Mouse (Mus musculus) layer of hippocampus, adult 18-20 months (tissue): ENCODE data around the gene Ppp1r14a. TPM values are rescaled to one million over a fixed set of nuclear protein-coding genes. Genes with fewer than 3 reads are reported as not detected.
A peak's percentile ranks its signal among the peaks of the same experiment; 100 is the strongest.

Source experiments
- DNase-seq, 2 experiments: peaks; one replicate each; pipeline ENCODE4 v3.0.0; 2022; ENCODE audit warnings: low spot score in 2 of 2
- total RNA-seq, 2 experiments: library from RNA; stranded (reverse); gene quantifications; 2 replicates each; pipeline ENCODE4 v1.2.3; 2021

Ppp1r14a gene
- total RNA-seq, 2 experiments from 2014 or later: 28.1 to 31.3 TPM

DNA sequence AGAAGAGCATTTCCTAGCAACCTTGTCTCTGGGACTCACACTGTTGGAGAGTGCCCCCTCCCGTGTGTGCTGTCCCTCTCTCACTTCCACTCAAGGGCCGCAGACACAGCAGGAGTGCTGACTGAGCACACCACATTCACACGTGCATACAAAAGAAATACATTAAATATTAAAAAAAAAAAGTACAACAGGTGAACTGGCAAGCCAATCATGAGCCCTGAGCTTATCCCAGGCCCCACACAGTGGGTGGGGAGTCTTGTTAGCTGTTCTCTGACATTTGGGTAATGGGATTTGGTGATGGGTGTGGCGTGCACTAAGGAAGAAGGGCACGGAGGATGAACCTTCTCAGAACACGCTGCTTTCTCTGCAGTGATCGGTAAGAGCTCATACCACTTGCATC, 13.5 kb downstream of the Ppp1r14a start:
- DNase-seq: no peak

DNA sequence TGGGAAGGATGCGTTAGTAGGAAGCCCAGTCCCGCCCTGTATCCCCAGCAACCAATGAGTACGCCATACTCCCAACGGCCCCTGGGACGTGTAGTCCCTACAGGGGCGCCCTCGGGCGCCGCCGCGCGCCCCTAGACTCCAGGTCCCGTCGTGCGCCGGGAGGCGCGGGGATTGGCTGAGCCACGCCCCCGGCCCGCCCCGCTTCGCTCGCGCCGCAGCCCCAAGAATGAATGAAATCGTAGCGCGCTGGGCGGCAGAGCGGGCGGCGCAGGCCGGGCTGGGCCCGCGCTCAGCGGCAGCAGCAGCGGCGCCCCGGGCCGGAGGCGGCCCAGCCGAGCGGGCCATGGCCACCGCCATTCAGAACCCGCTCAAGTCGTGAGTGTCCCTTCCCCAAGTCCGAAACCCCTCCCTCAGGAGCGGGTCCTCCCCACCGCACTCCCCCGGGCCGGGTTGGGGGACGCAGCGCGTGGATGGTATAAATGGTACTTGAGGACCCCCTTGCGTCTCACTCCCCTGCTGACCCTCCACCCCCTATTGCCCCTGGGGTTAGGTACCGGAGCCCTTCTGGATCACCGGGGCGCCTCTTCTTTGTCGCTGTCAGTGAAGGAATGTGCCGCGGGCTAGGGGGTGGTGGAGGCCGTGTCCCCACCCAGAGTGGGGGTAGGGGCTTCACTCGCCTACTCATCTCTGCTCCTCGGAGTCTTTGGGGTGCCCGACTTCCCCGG, 14.8 kb downstream of the Ppp1r14a start, which contains the start of gene Dpf1:
TSS of gene Dpf1 (plus strand) at position 214 of the 725 bp plus-strand sequence.
- DNase-seq: peak; percentile 89 to 94

DNA sequence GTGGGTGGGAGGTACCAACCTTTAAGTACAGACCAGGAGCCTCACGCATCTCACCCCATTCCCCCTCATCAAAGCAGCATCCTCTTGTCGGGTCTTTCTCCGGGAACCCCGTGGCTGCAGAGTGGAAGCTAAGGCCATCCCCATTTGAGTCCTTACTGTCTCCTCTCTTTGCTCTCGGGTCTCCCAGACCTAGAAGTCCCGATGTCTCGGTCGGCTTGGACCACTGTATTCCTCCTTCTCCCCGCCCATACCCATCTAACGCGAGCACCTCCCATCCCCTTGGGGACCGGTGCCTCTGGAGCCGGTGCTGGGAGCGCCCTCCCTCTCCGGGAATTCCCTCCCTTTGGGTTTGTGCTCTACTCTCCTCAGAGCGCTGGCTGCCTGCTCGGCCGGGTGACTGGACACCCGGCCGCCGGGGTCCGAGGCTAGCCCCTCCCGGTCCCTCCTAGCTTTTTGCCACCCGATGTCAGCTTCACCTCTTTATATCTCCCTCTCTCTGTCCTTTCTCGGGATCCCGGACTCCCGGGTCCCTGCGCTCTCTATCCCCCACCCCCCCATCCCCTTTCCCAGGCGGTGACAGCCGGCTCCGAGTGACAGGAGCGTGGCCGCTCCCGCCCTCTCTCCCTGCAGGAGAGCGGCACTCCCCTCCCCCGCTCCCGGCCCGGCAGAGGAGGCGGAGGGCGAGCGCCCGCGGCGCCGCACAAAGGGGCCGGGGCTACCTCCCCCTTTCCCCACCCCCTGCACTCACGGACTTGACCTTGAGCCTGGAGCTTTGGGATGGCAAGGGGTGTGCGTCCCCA, 15.6 kb downstream of the Ppp1r14a start:
- DNase-seq: peak in 1 of 2 experiments; percentile 38

DNA sequence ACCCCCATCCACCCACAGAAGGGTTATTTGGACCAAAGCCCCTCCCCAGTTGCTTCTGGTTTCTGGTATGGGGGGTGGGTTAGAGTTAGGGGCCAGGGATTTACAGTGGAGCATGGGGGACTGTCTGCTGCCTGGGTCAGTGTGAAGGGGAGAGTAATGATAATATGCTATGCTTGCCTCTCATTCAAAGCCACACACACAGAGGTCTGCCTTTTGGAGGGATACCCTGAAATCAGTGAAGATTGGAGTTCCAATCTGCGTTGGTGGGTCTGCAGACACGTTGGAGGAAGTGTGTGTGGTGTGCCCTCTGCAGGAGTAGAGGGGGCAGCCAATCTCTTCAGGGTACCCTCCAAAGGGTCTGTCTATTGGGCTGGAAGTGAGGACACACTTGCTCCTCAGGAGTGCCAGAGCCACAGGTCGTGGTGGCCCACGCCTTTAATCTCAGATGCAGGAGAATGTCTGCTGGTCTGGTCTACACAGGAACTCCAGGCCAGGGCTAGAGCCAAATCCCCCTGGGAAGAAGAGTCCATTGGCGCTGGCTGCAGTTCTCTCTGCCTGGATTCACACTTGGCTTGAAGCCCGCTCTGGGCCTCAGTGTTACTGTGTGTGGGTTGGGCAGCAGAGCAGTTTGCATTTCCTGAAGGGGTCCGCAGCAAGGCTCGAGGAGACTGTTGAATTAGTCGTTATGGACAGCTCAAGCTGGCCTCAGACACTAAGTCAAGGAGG, 16.3 kb downstream of the Ppp1r14a start:
- no peak for DNase-seq

DNA sequence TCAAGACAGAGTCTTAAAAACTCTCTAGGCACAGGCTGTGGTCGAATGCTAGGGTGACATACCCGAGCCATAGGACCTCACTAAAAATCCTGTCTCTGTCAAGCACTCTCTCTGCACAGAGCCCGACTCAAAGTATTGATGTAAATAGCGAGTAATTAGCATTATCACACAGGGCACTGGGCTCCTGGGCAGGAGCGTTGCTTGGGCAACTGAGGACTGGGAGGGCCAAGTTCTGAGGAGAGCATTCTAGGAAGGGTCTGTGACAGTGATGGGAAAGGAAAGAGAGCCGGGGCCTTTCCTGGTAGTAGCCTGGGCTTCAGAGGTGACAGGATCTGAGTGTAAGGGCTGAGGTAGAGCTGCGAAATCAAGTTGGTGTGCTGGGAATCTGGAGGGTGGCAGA, 17.0 kb downstream of the Ppp1r14a start:
- no peak for DNase-seq

DNA sequence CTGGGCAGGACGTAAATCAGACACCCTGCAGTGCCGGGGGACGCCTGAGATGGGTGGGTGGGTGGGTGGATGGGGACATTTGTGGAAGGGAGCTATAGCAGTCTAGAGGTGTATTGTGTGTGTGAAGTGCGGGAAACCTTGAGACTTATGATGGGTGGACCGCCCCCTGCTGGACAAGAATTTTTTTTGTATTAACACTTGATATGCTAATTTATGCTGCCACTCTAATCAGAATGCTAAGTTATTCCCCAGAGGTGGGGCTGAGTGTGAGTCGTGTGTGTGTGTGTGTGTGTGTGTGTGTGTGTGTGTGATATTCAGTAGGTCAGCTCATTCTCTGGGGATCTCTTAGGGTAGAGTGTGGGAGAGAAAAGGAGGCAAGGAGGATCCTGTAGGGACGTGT, 17.5 kb downstream of the Ppp1r14a start:
- DNase-seq: peak in 1 of 2 experiments; percentile 77

DNA sequence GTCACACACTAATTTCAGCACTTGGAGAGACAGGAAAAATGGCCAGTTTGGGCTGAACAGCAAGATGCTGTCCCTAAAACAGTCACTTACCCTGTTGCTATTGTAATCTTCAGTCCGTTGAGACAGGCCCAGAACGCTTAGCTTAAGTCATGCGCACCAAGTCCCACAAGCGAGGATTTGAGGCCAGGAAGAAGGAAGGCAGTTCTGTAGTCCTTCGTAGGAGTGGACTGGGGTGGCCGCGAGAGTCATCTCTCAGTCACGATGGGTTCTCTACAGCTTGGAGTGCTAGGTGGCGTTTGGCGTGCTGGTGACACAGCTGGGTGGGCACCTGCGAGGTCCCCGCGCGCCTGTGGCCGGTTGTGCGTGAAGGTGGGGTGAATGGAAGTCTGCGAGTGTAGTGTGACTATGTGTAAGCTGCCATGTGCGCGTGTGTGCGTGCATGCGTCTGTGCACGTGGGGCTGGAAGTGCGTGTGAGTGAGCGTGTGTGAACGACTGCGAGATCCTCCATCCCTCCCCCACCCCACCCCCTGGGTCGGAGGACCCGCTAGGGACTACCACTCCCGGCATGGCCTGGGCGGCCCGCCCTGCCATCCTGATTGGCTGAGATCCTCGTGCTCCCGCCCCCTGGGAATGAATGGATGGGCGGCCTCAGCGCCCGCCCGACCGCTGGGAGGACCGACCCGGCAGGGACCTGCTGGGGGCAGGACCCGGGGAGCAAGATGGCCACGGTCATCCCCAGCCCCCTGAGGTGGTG, 18.4 kb downstream of the Ppp1r14a start:
- DNase-seq: peak; percentile 93 to 96

DNA sequence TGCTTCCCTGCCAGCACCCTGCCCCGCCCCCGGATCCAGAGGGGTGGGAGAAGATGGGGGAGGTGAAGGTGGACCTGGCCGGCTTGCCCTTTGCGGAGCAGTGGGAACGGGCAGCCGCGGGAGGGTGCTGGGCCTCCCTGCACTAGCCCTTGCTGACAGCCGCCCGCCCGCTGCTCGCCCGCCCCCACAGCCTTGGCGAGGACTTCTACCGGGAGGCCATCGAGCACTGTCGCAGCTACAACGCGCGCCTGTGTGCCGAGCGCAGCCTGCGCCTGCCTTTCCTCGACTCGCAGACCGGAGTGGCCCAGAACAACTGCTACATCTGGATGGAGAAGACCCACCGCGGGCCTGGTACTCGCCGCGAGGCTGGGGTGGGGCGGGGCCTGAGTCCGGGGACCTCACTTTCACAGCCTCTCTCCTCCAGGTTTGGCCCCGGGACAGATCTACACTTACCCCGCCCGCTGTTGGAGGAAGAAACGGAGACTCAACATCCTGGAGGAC, 20.2 kb downstream of the Ppp1r14a start:
- peak; percentile 55 to 69 for DNase-seq

DNA sequence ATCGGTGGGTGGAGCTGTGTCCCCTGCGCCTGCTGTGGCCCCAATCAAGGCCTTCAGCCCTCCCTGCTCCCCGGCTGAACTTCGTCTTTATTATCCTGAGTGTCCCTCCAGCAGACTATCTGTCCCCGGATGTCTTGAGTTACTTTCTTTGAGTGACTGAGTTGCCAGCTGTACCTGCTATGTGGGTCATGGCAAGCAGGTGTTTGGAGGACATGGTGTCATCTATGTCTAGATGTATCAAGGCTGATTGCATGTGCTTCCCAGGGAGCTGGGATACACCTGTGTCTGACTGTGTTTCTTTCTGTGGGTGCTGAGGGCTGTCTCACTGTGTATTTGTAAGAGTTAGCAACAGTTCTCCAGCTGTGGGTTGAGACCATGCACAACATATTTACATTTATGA, 20.6 kb downstream of the Ppp1r14a start:
- no peak for DNase-seq

DNA sequence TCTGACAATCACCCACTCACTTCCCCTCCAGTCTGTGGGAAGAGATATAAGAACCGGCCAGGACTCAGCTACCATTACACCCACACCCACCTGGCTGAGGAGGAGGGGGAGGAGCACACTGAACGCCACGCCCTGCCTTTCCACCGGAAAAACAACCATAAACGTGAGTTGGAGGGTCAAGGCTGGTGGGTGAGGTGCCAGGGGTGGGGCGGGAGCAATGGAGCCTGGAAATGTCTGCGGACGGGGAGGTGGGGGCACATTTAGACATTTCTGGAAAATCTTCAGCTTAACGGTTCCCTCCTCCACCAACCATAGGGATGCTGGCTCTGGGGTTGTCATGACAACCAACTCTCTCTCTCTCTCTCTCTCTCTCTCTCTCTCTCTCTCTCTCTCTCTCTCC, 23.9 kb downstream of the Ppp1r14a start:
- DNase-seq: peak; percentile 66 to 78

DNA sequence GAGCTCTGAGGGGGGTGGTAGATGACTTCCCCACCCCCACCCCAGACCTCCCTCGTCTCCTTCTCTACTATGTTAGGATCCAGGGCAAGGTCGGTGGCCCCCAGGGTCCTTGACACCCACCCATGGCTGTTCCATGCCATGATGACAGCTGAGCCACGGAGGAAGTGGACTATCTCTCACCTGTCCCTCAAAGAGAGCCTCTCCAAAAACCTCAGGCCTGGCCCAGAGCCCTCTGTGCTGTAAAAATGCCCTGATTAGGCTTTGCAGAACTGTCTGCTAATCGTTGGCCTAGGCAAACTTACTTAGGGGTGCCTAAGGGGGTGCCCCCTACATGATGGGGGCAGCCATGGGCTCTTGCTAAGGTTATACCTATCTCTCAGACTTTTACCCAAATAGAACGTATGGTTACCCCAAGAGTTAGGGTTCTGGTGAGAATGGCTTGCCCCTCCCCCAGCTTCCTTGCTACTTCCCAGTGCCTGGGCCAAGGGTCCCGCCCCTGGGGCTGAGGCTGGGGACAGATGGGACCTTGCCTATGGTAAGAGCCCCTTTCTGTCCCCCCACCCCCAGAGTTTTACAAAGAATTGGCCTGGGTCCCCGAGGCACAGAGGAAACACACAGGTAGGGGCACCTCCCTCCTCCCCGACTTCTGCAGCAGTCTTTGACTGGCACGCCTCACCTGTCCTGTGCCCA, 24.6 kb downstream of the Ppp1r14a start:
- DNase-seq: no peak

DNA sequence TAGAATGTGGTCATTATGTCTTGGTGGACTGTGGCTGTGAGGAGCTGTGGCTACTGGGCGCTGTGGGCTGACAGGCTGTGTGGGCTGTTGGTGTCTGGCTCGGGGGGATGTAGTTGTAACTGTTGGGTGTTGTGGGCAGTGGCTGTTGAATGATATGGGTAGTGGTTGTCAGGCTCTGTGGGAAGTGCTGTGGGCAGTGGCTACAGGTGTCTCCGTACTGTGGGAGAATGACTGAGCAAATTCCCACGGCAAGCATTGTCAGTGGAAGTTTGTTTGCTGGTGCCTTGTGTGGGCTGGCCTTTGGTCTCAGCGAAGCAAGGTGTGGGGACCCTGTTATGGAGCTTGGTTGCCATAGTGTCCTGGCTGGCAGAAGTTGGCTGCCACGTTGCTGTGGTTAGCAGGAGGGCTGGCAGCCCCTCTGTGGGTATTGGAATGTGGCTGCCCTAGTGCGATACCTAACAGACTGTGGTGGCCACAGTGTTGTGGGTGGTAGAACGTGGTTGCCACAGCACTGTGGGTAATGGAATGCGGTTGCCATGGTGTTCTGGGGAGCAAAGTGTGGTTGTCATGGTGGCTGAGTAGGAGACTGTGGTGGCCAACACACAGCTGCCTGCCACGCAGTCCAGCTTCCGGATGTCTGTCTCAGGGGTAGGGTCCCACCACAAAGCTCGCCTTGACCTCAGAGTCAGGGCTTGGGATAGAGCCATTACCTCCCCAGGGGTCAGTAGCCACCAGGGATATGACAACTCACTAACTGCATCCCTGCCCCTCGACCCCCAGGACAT, 25.9 kb downstream of the Ppp1r14a start:
- peak; percentile 76 to 87 for DNase-seq

DNA sequence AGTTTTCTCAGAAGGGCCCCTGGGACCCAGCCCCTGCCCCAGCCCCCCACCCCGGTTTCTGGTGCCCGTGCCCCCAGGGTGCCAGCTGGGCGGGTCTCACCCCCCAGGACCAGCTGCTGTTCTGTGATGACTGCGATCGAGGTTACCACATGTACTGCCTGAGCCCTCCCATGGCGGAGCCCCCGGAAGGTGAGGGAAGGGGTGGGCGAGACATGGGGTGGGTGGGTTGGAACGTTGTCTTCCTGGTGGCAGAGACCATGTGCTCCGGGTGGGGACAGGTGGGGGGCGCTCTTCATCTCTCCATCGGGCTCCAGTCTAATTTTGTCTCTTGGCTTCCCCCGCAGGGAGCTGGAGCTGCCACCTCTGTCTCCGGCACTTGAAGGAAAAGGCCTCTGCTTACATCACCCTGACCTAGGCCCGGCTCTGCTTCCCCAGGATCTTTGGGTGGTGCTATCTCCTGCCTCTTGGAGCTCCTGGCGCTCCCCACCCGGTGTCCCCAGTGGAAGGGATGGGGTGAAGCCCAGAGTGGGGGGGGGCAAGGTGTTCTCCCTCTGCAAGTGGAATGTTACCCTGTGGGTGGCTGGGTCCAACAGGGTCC, 27.1 kb downstream of the Ppp1r14a start:
- DNase-seq: peak in 1 of 2 experiments; percentile 55

DNA sequence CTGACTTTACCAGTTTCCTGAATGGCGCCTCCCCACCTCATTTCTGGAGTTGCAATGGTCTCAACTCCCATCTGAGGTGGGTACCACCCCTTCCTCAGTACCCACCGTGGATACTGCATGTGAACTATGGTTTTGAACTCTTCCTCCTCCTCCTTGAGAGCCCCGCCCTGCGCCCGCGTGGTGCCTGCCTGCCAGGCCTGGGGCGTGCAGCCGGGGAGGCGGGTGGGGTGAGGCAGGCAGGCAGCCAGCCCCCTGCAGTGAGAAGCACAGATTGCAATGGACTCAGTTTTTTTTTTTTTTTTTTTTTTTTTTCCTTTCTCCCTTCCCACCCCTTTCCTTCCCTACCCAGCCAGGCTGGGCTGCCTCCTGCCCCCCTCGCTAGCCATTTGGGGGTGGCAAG, 27.9 kb downstream of the Ppp1r14a start:
- peak; percentile 73 to 81 for DNase-seq

DNA sequence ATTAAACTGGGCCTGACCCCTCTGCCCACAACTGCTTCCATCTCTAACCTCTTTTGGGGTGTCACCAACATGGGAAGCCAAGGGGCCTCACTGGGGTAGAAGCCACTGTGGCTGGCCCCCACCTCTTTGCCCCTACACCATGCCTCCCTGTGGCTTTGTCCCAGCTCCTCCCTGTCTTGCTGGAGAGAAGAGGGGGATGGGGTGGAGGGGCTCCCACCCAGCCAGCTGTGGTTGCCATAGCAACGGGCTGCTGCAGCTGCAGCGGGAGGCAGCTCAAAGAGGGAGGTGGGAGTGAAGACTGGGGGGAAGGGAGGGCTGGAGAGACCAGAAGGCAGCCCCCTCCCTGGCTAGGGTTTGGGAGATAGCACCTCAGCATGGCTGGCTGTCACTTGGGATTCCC, 28.4 kb downstream of the Ppp1r14a start:
- peak in 1 of 2 experiments; percentile 44 for DNase-seq

DNA sequence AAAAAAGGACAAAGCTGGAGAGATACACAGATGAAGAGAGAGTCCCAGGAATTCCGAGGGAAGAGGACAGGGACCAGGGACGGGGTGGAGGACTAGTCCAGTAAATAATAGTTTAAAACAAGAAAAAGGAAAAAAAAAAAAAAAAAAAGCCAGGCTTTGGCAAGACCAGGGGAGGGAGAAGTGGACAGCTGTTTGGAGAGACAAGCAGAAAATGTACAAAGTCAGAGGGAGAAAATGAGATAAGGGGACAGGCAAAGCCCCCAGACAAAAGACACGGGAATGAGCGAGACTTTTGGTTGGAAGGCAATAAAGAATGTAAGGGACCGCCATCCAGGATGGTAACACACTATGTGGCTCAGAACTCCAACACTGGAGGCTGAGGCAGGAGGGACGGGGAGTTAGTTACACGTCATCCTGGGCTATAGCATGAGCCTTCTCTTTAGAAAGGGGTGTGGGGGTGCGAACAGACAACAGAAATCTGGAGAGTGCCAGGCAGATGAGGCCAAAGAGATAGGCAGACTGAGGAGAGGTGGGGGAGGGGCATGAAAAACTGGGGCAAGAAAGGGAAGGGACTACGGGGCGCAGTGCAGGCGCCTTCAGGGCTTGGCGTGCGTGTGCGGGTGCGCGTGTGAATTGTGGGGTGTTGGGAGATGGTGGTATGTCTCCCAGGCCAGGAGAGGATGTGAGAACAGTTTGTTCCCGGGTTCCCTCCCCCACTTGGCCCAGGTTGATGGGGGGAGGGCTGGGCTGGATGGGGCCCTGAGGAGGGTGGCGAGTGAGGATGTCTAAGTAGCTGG, 29.2 kb downstream of the Ppp1r14a start:
- peak in 1 of 2 experiments; percentile 62 for DNase-seq

DNA sequence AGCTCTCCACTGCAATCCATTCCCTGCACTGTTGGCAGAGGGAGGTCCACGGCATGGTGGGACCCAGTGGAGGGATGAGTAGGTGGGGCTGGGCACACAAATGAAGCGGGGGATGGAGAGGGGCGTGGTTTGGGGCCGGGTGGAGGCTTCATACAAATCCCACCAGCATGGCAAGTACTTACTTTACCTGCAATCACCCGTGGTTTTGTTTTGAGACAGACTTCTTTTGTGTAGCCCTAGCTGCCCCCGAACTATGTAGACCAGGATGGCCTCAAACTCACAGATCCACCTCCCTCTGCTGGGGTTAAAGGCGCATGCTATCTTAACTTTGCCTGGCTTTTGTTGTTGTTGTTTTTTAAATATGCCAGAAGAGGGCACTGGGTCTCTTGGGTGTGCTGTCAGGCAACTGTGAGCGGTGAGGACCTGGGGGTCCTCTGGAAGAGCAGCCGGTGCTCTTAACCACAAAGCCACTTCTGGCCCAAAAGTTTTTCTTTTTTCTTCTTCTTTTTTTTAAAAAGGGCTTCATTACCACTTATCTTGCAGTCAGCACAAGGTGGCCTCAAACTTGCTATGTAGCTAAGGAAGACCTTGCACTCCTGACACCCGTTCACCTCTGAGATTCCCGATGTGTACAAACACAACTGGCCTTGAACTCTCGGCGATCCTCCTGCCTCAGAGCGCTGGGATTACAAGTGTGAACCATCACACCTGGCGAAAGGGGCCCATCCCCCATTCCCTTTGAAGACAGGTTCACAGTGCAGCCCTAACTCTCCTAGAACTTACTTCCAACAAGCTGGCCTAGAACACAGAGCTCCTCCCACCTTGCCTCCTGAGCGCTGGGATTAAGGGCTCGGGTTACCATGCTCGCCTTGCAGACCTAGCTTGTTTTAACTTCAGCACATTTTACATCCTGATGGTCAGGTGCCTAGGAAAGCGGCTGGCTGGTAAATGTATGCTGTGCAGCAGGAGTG, 30.5 kb downstream of the Ppp1r14a start:
- peak in 1 of 2 experiments; percentile 41 for DNase-seq
